Mouse (Mus musculus) adrenal gland, postnatal 14 days (tissue): ENCODE measurements around the gene Higd1a. TPM values are rescaled to one million over a fixed set of nuclear protein-coding genes. Genes with fewer than 3 reads are reported as not detected.

Experiments used
- DNase-seq: peaks from one replicate; pipeline ENCODE4 v3.0.0; 2021; ENCODE audit warnings: mixed read lengths
- total RNA-seq: library from RNA; stranded (reverse); gene quantifications from 2 replicates; pipeline ENCODE4 v1.2.3, GENCODE M21; 2021

The Higd1a gene
- total RNA-seq, 1 experiment from 2014 or later = 114 TPM

GRCm38 (mm10) chr9:121881301-121881700, 23.1 kb upstream of the Higd1a start:
- peak; percentile 40 for DNase-seq

GRCm38 (mm10) chr9:121880840-121881239, 22.7 kb upstream of the Higd1a start:
- DNase-seq = peak; percentile 87

GRCm38 (mm10) chr9:121877052-121877740, 19.0 kb upstream of the Higd1a start:
- peak; percentile 78 for DNase-seq

- no peak for DNase-seq
Measured at GRCm38 (mm10) chr9:121873578-121873977, 15.4 kb upstream of the Higd1a start.

- DNase-seq = no peak
Measured at GRCm38 (mm10) chr9:121872062-121872683, 14.0 kb upstream of the Higd1a start.

- DNase-seq = no peak
Measured at GRCm38 (mm10) chr9:121869973-121870515, 11.9 kb upstream of the Higd1a start.

- DNase-seq = no peak
Measured at GRCm38 (mm10) chr9:121869432-121869831, 11.3 kb upstream of the Higd1a start.

GRCm38 (mm10) chr9:121868236-121868635, 10.1 kb upstream of the Higd1a start:
- peak; percentile 1 for DNase-seq

GRCm38 (mm10) chr9:121867632-121868031, 9.5 kb upstream of the Higd1a start:
- DNase-seq = peak; percentile 3

GRCm38 (mm10) chr9:121865425-121866008, 7.4 kb upstream of the Higd1a start:
- DNase-seq = peak; percentile 11

GRCm38 (mm10) chr9:121864837-121865236, 6.7 kb upstream of the Higd1a start:
- peak; percentile 47 for DNase-seq

- peak; percentile 1 for DNase-seq
Measured at GRCm38 (mm10) chr9:121860921-121861320, 2.8 kb upstream of the Higd1a start.

GRCm38 (mm10) chr9:121859345-121859744, 1.2 kb upstream of the Higd1a start:
- no peak for DNase-seq

GRCm38 (mm10) chr9:121857474-121858152, 549 bp downstream of the Higd1a start:
- peak; percentile 100 for DNase-seq

- DNase-seq = peak; percentile 80
Measured at GRCm38 (mm10) chr9:121856649-121857416, 1.3 kb downstream of the Higd1a start.

GRCm38 (mm10) chr9:121854246-121854645, 3.9 kb downstream of the Higd1a start:
- DNase-seq = no peak

- no peak for DNase-seq
Measured at GRCm38 (mm10) chr9:121847842-121848241, 10.3 kb downstream of the Higd1a start.

GRCm38 (mm10) chr9:121847138-121847537, 11.0 kb downstream of the Higd1a start:
- peak; percentile 49 for DNase-seq

- peak; percentile 51 for DNase-seq
Measured at GRCm38 (mm10) chr9:121846526-121847118, 11.5 kb downstream of the Higd1a start.

- DNase-seq = no peak
Measured at GRCm38 (mm10) chr9:121842914-121843313, 15.2 kb downstream of the Higd1a start.

GRCm38 (mm10) chr9:121839622-121839965, 18.6 kb downstream of the Higd1a start:
- no peak for DNase-seq
